Comparison of ENCODE assay signal across 17 mouse cellular contexts in genomic region chr19:29267075-29267868, GRCm38 (mm10). TPM values are rescaled to one million over a fixed set of nuclear protein-coding genes. Genes with fewer than 3 reads are reported as not detected.
A peak's percentile ranks its signal among the peaks of the same experiment; 100 is the strongest.
DNase-seq lines count a peak whose midpoint lies in the region; ATAC-seq and TF ChIP-seq lines count a peak whose summit lies in the region.
"Had no signal": no experiment of that assay in that cellular context is flagged by ENCODE, and none has a peak within 500 bp of the region (broad histone marks: within the 10 kb centered on the region; RNA-seq: fewer than 3 reads in every experiment).

No protein-coding gene starts in this region.

- H3K9me3 ChIP-seq in liver, embryonic 14.5 days (ENCODE audit: control insufficient read depth, low read length) = no peaks in the 10 kb centered on the region
- no peaks in the 10 kb centered on the region for H3K9me3 ChIP-seq in stomach, embryonic 16.5 days (replicated peaks; ENCODE audit: control insufficient read depth, low read length)
- H3K9me3 ChIP-seq in forebrain, embryonic 14.5 days (replicated peaks; ENCODE audit: control insufficient read depth, low read length) = no peaks in the 10 kb centered on the region
- H3K9me3 ChIP-seq in forebrain, embryonic 12.5 days = no peaks in the 10 kb centered on the region
- H3K9me3 ChIP-seq: embryonic facial prominence, embryonic 13.5 days; limb, embryonic 12.5 days; megakaryocyte, embryonic 14.5 days; neural tube, embryonic 13.5 days had no signal

- DNase-seq in heart, adult 11 months = peak; percentile 80
- no peak for DNase-seq in heart, postnatal 36 days
- no peak for DNase-seq in liver, embryonic 14.5 days (ENCODE audit: low read depth in 3 of 3, low spot score in 3 of 3)
- DNase-seq in forebrain, embryonic 14.5 days (ENCODE audit: low spot score) = no peak
- DNase-seq in spleen, postnatal 36 days (ENCODE audit: low spot score in 2 of 2) = no peak
- DNase-seq: cerebellum, adult 18-20 months; heart, adult 2 months; kidney, adult 9 months; lung, postnatal 10 days had no signal

- no peak overlapping the region for H3K9ac ChIP-seq in liver, embryonic 14.5 days (replicated peaks)
- H3K9ac ChIP-seq in stomach, embryonic 16.5 days (ENCODE audit: low read length) = no peak overlapping the region
- H3K9ac ChIP-seq in forebrain, embryonic 14.5 days (ENCODE audit: low read length) = no peak overlapping the region
- H3K9ac ChIP-seq in forebrain, embryonic 12.5 days = no peak overlapping the region
- H3K9ac ChIP-seq: embryonic facial prominence, embryonic 13.5 days; hindbrain, embryonic 14.5 days; limb, embryonic 12.5 days; neural tube, embryonic 13.5 days had no signal

- WGBS in liver, embryonic 14.5 days (ENCODE audit: insufficient replicate concordance) = 91% methylated on average over 4 of the region's 4 CpGs
- 73% methylated on average over 4 of the region's 4 CpGs for WGBS in stomach, embryonic 16.5 days
- 84% methylated on average over 4 of the region's 4 CpGs for WGBS in forebrain, embryonic 14.5 days
- WGBS in forebrain, embryonic 12.5 days = 76% methylated on average over 4 of the region's 4 CpGs

- ATAC-seq in erythroid progenitor cell, adult 5-6 weeks (replicated peaks; ENCODE audit: low FRiP score, poor library complexity, severe bottlenecking) = peak; percentile 52
- ATAC-seq in liver, embryonic 14.5 days (ENCODE audit: insufficient read depth) = peak; percentile 33; the same call in 1 of the 2 replicates
- ATAC-seq in stomach, embryonic 16.5 days (ENCODE audit: insufficient read depth, low FRiP score) = peak; percentile 88
- ATAC-seq in forebrain, embryonic 14.5 days = no peak
- no peak for ATAC-seq in forebrain, embryonic 12.5 days (ENCODE audit: low FRiP score)

- no peak for TF ChIP-seq CTCF in liver, embryonic 14.5 days (IDR thresholded peaks at IDR 0.05; ENCODE audit: low read depth)

- no peak overlapping the region for H3K4me2 ChIP-seq in liver, embryonic 14.5 days (ENCODE audit: low read depth)
- H3K4me2 ChIP-seq in stomach, embryonic 16.5 days (ENCODE audit: low read depth, low read length) = no peak overlapping the region
- H3K4me2 ChIP-seq in forebrain, embryonic 14.5 days (ENCODE audit: low read length) = no peak overlapping the region
- no peak overlapping the region for H3K4me2 ChIP-seq in forebrain, embryonic 12.5 days
- H3K4me2 ChIP-seq: embryonic facial prominence, embryonic 13.5 days; hindbrain, embryonic 14.5 days; limb, embryonic 12.5 days; neural tube, embryonic 13.5 days had no signal

- peaks cover 0 to 9% of the 10 kb centered on the region in 2 experiments; a peak in 1 of 4 replicates for H3K4me1 ChIP-seq in liver, embryonic 14.5 days (replicated peaks; ENCODE audit: control insufficient read depth in 2 of 2, insufficient read depth in 2 of 2, low read length in 1 of 2)
- peaks cover 10% of the 10 kb centered on the region; the same call in 1 of the 2 replicates for H3K4me1 ChIP-seq in stomach, embryonic 16.5 days (ENCODE audit: control insufficient read depth, insufficient read depth, low read length)
- peaks cover 7% of the 10 kb centered on the region; the same call in 1 of the 2 replicates for H3K4me1 ChIP-seq in forebrain, embryonic 14.5 days (ENCODE audit: control insufficient read depth, insufficient read depth, low read length)
- H3K4me1 ChIP-seq in forebrain, embryonic 12.5 days = peaks cover 16% of the 10 kb centered on the region
- H3K4me1 ChIP-seq: limb, embryonic 12.5 days had no signal

- TF ChIP-seq EP300 in liver, embryonic 14.5 days (IDR thresholded peaks at IDR 0.05; ENCODE audit: low read depth) = no peak

- no peak overlapping the region for H3K4me3 ChIP-seq in liver, embryonic 14.5 days (ENCODE audit: insufficient read depth in 1 of 2, low read depth in 2 of 2, low read length in 2 of 2)
- no peak overlapping the region for H3K4me3 ChIP-seq in stomach, embryonic 16.5 days (replicated peaks; ENCODE audit: low read length)
- no peak overlapping the region for H3K4me3 ChIP-seq in forebrain, embryonic 14.5 days (ENCODE audit: low read depth, low read length)
- H3K4me3 ChIP-seq in forebrain, embryonic 12.5 days (replicated peaks) = no peak overlapping the region
- H3K4me3 ChIP-seq: embryonic facial prominence, embryonic 13.5 days; heart, adult 2 months; limb, embryonic 12.5 days; megakaryocyte, embryonic 14.5 days; neural tube, embryonic 13.5 days had no signal

- intact Hi-C loops in heart, postnatal 36 days (cut with DNase I) = no loop called here

- peaks cover 34% of the 10 kb centered on the region for H3K36me3 ChIP-seq in liver, embryonic 14.5 days (replicated peaks; ENCODE audit: control insufficient read depth, insufficient read depth, low read depth)
- 0 out of 2 replicates have a peak, but pooled peaks cover 5% of the 10 kb centered on the region for H3K36me3 ChIP-seq in stomach, embryonic 16.5 days (ENCODE audit: control insufficient read depth, insufficient read depth, low read length)
- peaks cover 13% of the 10 kb centered on the region; the same call in 1 of the 2 replicates for H3K36me3 ChIP-seq in forebrain, embryonic 14.5 days (ENCODE audit: control insufficient read depth, insufficient read depth, low read length)
- 0 out of 2 replicates have a peak, but pooled peaks cover 3% of the 10 kb centered on the region for H3K36me3 ChIP-seq in forebrain, embryonic 12.5 days (replicated peaks)

- no peaks in the 10 kb centered on the region for H3K27me3 ChIP-seq in liver, embryonic 14.5 days (ENCODE audit: control insufficient read depth, insufficient read depth, low read length)
- no peaks in the 10 kb centered on the region for H3K27me3 ChIP-seq in stomach, embryonic 16.5 days (ENCODE audit: control insufficient read depth, insufficient read depth, low read length)
- H3K27me3 ChIP-seq in forebrain, embryonic 14.5 days (replicated peaks; ENCODE audit: control insufficient read depth, insufficient read depth, low read length) = no peaks in the 10 kb centered on the region
- no peaks in the 10 kb centered on the region for H3K27me3 ChIP-seq in forebrain, embryonic 12.5 days
- H3K27me3 ChIP-seq: embryonic facial prominence, embryonic 13.5 days; limb, embryonic 12.5 days; megakaryocyte, embryonic 14.5 days; neural tube, embryonic 13.5 days had no signal

- H3K27ac ChIP-seq in liver, embryonic 14.5 days = no peak overlapping the region
- peak overlapping the region; percentile 77 for H3K27ac ChIP-seq in stomach, embryonic 16.5 days (ENCODE audit: low read length)
- H3K27ac ChIP-seq in forebrain, embryonic 14.5 days (ENCODE audit: low read depth, low read length) = no peak overlapping the region
- no peak overlapping the region for H3K27ac ChIP-seq in forebrain, embryonic 12.5 days
- H3K27ac ChIP-seq: embryonic facial prominence, embryonic 13.5 days; heart, adult 2 months; hindbrain, embryonic 14.5 days; limb, embryonic 12.5 days; neural tube, embryonic 13.5 days had no signal

RNA-seq across cellular contexts. Expression of gene Jak2, which starts 15.6 kb away (rescaled TPM):
- 10 to 100 TPM; 18.7 to 22.2 TPM for total RNA-seq in heart, postnatal 36 days (2021)
- 67.4 and 88.9 TPM in 2 replicates for total RNA-seq in erythroid progenitor cell, adult 5-6 weeks (2015; ENCODE audit: low replicate concordance)
- 88.7 and 103 TPM in 2 replicates for total RNA-seq in erythroid progenitor cell, adult 5-6 weeks (2017; ENCODE audit: low replicate concordance)
- polyA plus RNA-seq in liver, embryonic 14.5 days (2012; rRNA removed) = 8.6 and 13.9 TPM in 2 replicates
- polyA plus RNA-seq in liver, embryonic 14.5 days (2014; fragmentation: Nextera tagmentation; extraction: Ambion mirVana) = 16.0 and 19.4 TPM in 2 replicates
- 4.4 and 5.0 TPM in 2 replicates for polyA plus RNA-seq in stomach, embryonic 16.5 days (2015; fragmentation: Nextera tagmentation; extraction: Ambion mirVana)
- 15.6 and 18.2 TPM in 2 replicates for polyA plus RNA-seq in forebrain, embryonic 14.5 days (2014; fragmentation: Nextera tagmentation; extraction: Ambion mirVana)
- 16.1 and 16.6 TPM in 2 replicates for polyA plus RNA-seq in forebrain, embryonic 12.5 days (2016; fragmentation: Nextera tagmentation; extraction: Ambion mirVana)

RNA-seq across cellular contexts. Expression of gene Insl6, which starts 57.9 kb away (rescaled TPM):
- not detected for total RNA-seq in heart, postnatal 36 days (2021)
- total RNA-seq in erythroid progenitor cell, adult 5-6 weeks (2015; ENCODE audit: low replicate concordance) = 3.4 TPM in 1 of 2 replicates, not detected in the other
- total RNA-seq in erythroid progenitor cell, adult 5-6 weeks (2017; ENCODE audit: low replicate concordance) = 6.9 TPM in 1 of 2 replicates, not detected in the other
- 0.36 and 0.45 TPM in 2 replicates for polyA plus RNA-seq in liver, embryonic 14.5 days (2012; rRNA removed)
- 0.76 and 1.2 TPM in 2 replicates for polyA plus RNA-seq in liver, embryonic 14.5 days (2014; fragmentation: Nextera tagmentation; extraction: Ambion mirVana)
- polyA plus RNA-seq in stomach, embryonic 16.5 days (2015; fragmentation: Nextera tagmentation; extraction: Ambion mirVana) = 4.8 and 8.8 TPM in 2 replicates
- 2.3 and 3.2 TPM in 2 replicates for polyA plus RNA-seq in forebrain, embryonic 14.5 days (2014; fragmentation: Nextera tagmentation; extraction: Ambion mirVana)
- 5.3 TPM in 2 replicates for polyA plus RNA-seq in forebrain, embryonic 12.5 days (2016; fragmentation: Nextera tagmentation; extraction: Ambion mirVana)

Comparison
In these comparisons a context has a peak if more than half of its experiments do, and no peak if none do; other contexts are left out.
1. ATAC-seq: peak in erythroid progenitor cell, adult 5-6 weeks (single experiment), liver, embryonic 14.5 days (single experiment) and stomach, embryonic 16.5 days (single experiment); none in forebrain, embryonic 14.5 days (single experiment) and forebrain, embryonic 12.5 days (single experiment).